Mouse (Mus musculus): ENCODE measurements around the gene Gm20388.

DNA sequence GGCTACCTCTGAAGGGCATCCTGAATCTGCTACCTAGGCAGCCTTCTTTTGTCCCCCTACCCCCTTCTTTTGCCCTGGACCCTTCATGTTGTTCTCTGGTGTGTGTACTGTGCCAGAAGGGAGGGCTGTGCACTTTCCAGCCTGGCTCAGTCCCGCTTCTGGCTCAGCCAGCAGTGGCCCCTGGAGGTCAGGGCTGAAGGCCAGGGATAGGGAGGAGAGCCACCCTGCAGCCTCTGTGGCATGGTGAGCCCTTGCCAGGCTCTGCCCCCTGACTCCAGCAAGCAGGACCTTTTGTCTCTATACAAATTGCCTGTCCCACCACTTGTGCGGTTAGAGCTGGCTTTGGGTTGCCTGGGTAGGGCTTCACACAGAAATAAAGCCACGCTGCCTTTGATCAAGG is 403.0 kb downstream of the Gm20388 start:
- TF ChIP-seq POLR2A (IDR thresholded peaks at IDR 0.05; ENCODE audit: borderline replicate concordance, control insufficient read depth, low read depth, low read length), result no peak
- TF ChIP-seq CTCF (IDR thresholded peaks at IDR 0.05; ENCODE audit: control insufficient read depth, insufficient read depth, low read length), result no peak

Measured in bone marrow, adult 2 months (tissue).